Comparison of ENCODE assay signal across 10 mouse cellular contexts in genomic region chr2:30875621-30876432, GRCm38 (mm10). TPM values are rescaled to one million over a fixed set of nuclear protein-coding genes. Genes with fewer than 3 reads are reported as not detected.
DNase-seq lines count a peak whose midpoint lies in the region; ATAC-seq and TF ChIP-seq lines count a peak whose summit lies in the region.
"Had no signal": no experiment of that assay in that cellular context is flagged by ENCODE, and none has a peak within 500 bp of the region (broad histone marks: within the 10 kb centered on the region; RNA-seq: fewer than 3 reads in every experiment).

No protein-coding gene starts in this region.

- intact Hi-C loops in heart, postnatal 25 days (cut with DNase I), result no loop called here

- peaks cover 48% of the 10 kb centered on the region for H3K4me1 ChIP-seq in heart, embryonic 10.5 days
- H3K4me1 ChIP-seq in neural tube, embryonic 15.5 days, result no peaks in the 10 kb centered on the region

- no peak for ATAC-seq in neural tube, embryonic 15.5 days (ENCODE audit: low FRiP score)
- no peak for ATAC-seq in megakaryocyte, adult 5-6 weeks (ENCODE audit: poor library complexity, severe bottlenecking)

- no peak for DNase-seq in heart, embryonic 10.5 days (ENCODE audit: low spot score)
- DNase-seq in heart, postnatal 25 days (ENCODE audit: low spot score), result no peak
- DNase-seq in ovary, postnatal 36 days (ENCODE audit: low spot score), result peak; percentile 36
- no peak for DNase-seq in ovary, postnatal 10 days (ENCODE audit: low spot score)
- DNase-seq in forelimb bud, embryonic 11.5 days (ENCODE audit: low read depth, low spot score), result peak; percentile 46
- DNase-seq: kidney, postnatal 14 days had no signal

- no peaks in the 10 kb centered on the region for H3K27me3 ChIP-seq in heart, embryonic 10.5 days (ENCODE audit: insufficient read depth, poor library complexity, severe bottlenecking)
- H3K27me3 ChIP-seq in myocyte (ENCODE audit: control insufficient read depth, insufficient read depth, insufficient read length), result no peaks in the 10 kb centered on the region
- H3K27me3 ChIP-seq in neural tube, embryonic 15.5 days (replicated peaks), result no peaks in the 10 kb centered on the region

- WGBS in heart, embryonic 10.5 days, result 45% methylated on average over 11 of the region's 11 CpGs
- WGBS in neural tube, embryonic 15.5 days, result 65% methylated on average over 11 of the region's 11 CpGs

- no peaks in the 10 kb centered on the region for H3K79me2 ChIP-seq in myocyte (ENCODE audit: control insufficient read depth, insufficient read depth)

- peaks cover 35% of the 10 kb centered on the region for H3K36me3 ChIP-seq in heart, embryonic 10.5 days
- no peaks in the 10 kb centered on the region for H3K36me3 ChIP-seq in myocyte (ENCODE audit: control insufficient read depth, insufficient read depth)
- H3K36me3 ChIP-seq in neural tube, embryonic 15.5 days, result no peaks in the 10 kb centered on the region

- peak overlapping the region; percentile 21 for H3K4me2 ChIP-seq in myocyte (ENCODE audit: low read depth)
- no peak overlapping the region for H3K4me2 ChIP-seq in neural tube, embryonic 15.5 days

- H3ac ChIP-seq in myocyte (ENCODE audit: control insufficient read depth, insufficient read length), result no peak overlapping the region

- H3K9ac ChIP-seq in neural tube, embryonic 15.5 days (replicated peaks), result no peak overlapping the region

- TF ChIP-seq POLR2A in myocyte (IDR thresholded peaks at IDR 0.05; ENCODE audit: insufficient read length, low read depth), result no peak

- H3K9me3 ChIP-seq in heart, embryonic 10.5 days, result no peaks in the 10 kb centered on the region
- H3K9me3 ChIP-seq in neural tube, embryonic 15.5 days (replicated peaks), result no peaks in the 10 kb centered on the region

- no peak overlapping the region for H3K4me3 ChIP-seq in heart, embryonic 10.5 days
- no peak overlapping the region for H3K4me3 ChIP-seq in myocyte
- H3K4me3 ChIP-seq in neural tube, embryonic 15.5 days (replicated peaks), result no peak overlapping the region

- H3K27ac ChIP-seq in heart, embryonic 10.5 days, result peak overlapping the region; percentile 72
- no peak overlapping the region for H3K27ac ChIP-seq in neural tube, embryonic 15.5 days (replicated peaks)

TF ChIP-seq in myocyte, 11 proteins besides CTCF, POLR2A, EP300 and RAD21:
- TF ChIP-seq MAX (IDR thresholded peaks at IDR 0.05; ENCODE audit: low read depth) (no peak), USF1 (IDR thresholded peaks at IDR 0.05; ENCODE audit: low read depth) (no peak), MYOD1 (IDR thresholded peaks at IDR 0.05; ENCODE audit: control insufficient read depth in 1 of 3, insufficient read length in 2 of 3, low read depth in 2 of 3) (no peak), REST (IDR thresholded peaks at IDR 0.05; ENCODE audit: insufficient read depth, insufficient read length) (no peak), POLR2AphosphoS2 (IDR thresholded peaks at IDR 0.05; ENCODE audit: insufficient read length, low read depth) (no peak), SRF (IDR thresholded peaks at IDR 0.05; ENCODE audit: control insufficient read depth, insufficient read length, low read depth) (no peak), MYOG (IDR thresholded peaks at IDR 0.05; ENCODE audit: control insufficient read depth in 1 of 3, insufficient read depth in 1 of 3, insufficient read length in 2 of 3, low read depth in 2 of 3) (no peak), TCF12 (IDR thresholded peaks at IDR 0.05; ENCODE audit: insufficient read depth, poor library complexity, severe bottlenecking) (no peak), CEBPB (IDR thresholded peaks at IDR 0.05; ENCODE audit: insufficient read depth, poor library complexity, severe bottlenecking) (no peak), TCF3 (IDR thresholded peaks at IDR 0.05; ENCODE audit: insufficient read length, low read depth) (no peak), E2F4 (IDR thresholded peaks at IDR 0.05; ENCODE audit: insufficient read depth) (no peak)

RNA-seq across cellular contexts. Expression of gene Prrx2, which starts 41.1 kb away (rescaled TPM):
- 49.1 and 73.9 TPM in 2 replicates for polyA plus RNA-seq in heart, embryonic 10.5 days (2016; fragmentation: Nextera tagmentation; extraction: Ambion mirVana)
- total RNA-seq in heart, postnatal 25 days (2021), result 1 to 10 TPM in 1 of 2 experiments, under 1 TPM in 1; 0.61 to 1.9 TPM
- 21.8 TPM for polyA plus RNA-seq in myocyte (2012; fragmentation: generic; extraction: Trizol)
- 1.8 and 2.7 TPM in 2 replicates for polyA plus RNA-seq in neural tube, embryonic 15.5 days (2015; fragmentation: Nextera tagmentation; extraction: Ambion mirVana)
- not detected in 2 replicates for total RNA-seq in megakaryocyte, adult 5-6 weeks (2015)
- not detected in 2 replicates for total RNA-seq in megakaryocyte, adult 5-6 weeks (2017)
- total RNA-seq: monocyte, adult 5-6 weeks had no signal

RNA-seq across cellular contexts. Expression of gene Asb6, which starts 45.7 kb away (rescaled TPM):
- polyA plus RNA-seq in heart, embryonic 10.5 days (2016; fragmentation: Nextera tagmentation; extraction: Ambion mirVana), result 31.3 and 40.1 TPM in 2 replicates
- 1 to 10 TPM; 9.3 to 9.5 TPM for total RNA-seq in heart, postnatal 25 days (2021)
- polyA plus RNA-seq in myocyte (2012; fragmentation: generic; extraction: Trizol), result 44.9 TPM
- polyA plus RNA-seq in neural tube, embryonic 15.5 days (2015; fragmentation: Nextera tagmentation; extraction: Ambion mirVana), result 40.7 and 44.0 TPM in 2 replicates
- 4.3 and 6.1 TPM in 2 replicates for total RNA-seq in megakaryocyte, adult 5-6 weeks (2015)
- total RNA-seq in megakaryocyte, adult 5-6 weeks (2017), result 12.6 and 17.1 TPM in 2 replicates

RNA-seq across cellular contexts. Expression of gene Ptges, which starts 53.8 kb away (rescaled TPM):
- polyA plus RNA-seq in heart, embryonic 10.5 days (2016; fragmentation: Nextera tagmentation; extraction: Ambion mirVana), result 4.2 and 6.1 TPM in 2 replicates
- total RNA-seq in heart, postnatal 25 days (2021), result 1 to 10 TPM; 2.3 to 2.7 TPM
- 0.56 TPM for polyA plus RNA-seq in myocyte (2012; fragmentation: generic; extraction: Trizol)
- 3.6 and 4.0 TPM in 2 replicates for polyA plus RNA-seq in neural tube, embryonic 15.5 days (2015; fragmentation: Nextera tagmentation; extraction: Ambion mirVana)
- 0.67 and 2.6 TPM in 2 replicates for total RNA-seq in megakaryocyte, adult 5-6 weeks (2015)
- total RNA-seq in megakaryocyte, adult 5-6 weeks (2017), result 0.77 and 3.9 TPM in 2 replicates

Comparison
In these comparisons a context has a peak if more than half of its experiments do, and no peak if none do; other contexts are left out.
1. DNase-seq: peak in ovary, postnatal 36 days (single experiment) and forelimb bud, embryonic 11.5 days (single experiment); none in heart, embryonic 10.5 days (single experiment), heart, postnatal 25 days (single experiment) and ovary, postnatal 10 days (single experiment).